Mouse (Mus musculus) right cerebral cortex, postnatal 10 days (tissue): Measurements from ENCODE around the gene Plg.

Experiments used
- DNase-seq, 2 experiments: peaks; one replicate each; pipeline ENCODE4 v3.0.0; 2021; ENCODE audit warnings: low spot score in 2 of 2

The Plg gene

GRCm38 (mm10) chr17:12452862-12453531 is 74.6 kb downstream of the Plg start:
- no peak for DNase-seq

- no peak for DNase-seq
Observed at GRCm38 (mm10) chr17:12453691-12454090, 75.3 kb downstream of the Plg start.

GRCm38 (mm10) chr17:12455143-12455790 is 76.9 kb downstream of the Plg start:
- no peak for DNase-seq

- no peak for DNase-seq
Observed at GRCm38 (mm10) chr17:12461168-12461567, 82.8 kb downstream of the Plg start.

- DNase-seq = no peak
Observed at GRCm38 (mm10) chr17:12466501-12467000, 88.1 kb downstream of the Plg start.

- no peak for DNase-seq
Observed at GRCm38 (mm10) chr17:12467642-12468041, 89.2 kb downstream of the Plg start.

GRCm38 (mm10) chr17:12468745-12469144 is 90.3 kb downstream of the Plg start:
- no peak for DNase-seq
